Mouse (Mus musculus) stomach, postnatal 0 days (tissue): ENCODE data around the gene Tenm4.

ENCODE experiments used
- CTCF ChIP-seq: IDR thresholded peaks from 2 replicates; pipeline ENCODE4 v1.5.1; 2016; ENCODE audit warnings: antibody characterized with exemption, low read depth, mild to moderate bottlenecking, moderate library complexity
- EP300 ChIP-seq: optimal IDR thresholded peaks from 2 replicates; pipeline ENCODE3; 2016; ENCODE audit warnings: antibody characterized with exemption

DNA sequence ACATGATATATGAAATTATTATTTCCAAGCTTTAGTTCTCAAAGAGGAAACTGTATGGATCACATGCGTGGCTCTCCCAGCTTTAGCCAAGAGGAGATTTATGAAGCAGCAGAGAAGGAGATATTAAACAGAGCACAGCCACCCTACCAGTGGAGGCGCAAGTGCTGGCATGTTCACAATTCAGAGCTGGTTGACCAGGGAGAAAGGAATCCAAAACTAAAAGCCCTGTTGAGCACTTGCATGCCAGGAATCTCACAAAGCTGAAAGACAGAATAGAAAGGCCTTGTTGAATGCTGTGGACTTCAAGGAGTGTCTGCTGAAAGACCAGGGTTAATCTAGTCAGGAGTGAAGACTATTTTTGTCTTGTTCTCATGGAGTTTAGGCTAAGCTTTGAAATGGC, 446.3 kb downstream of the Tenm4 start:
- TF ChIP-seq CTCF: peak; percentile 46
- no peak for TF ChIP-seq EP300
